Mouse (Mus musculus): ENCODE data around the gene Nob1.
A peak's percentile ranks its signal among the peaks of the same experiment; 100 is the strongest.

Gene Nob1

GRCm38 (mm10) chr8:107424597-107425229 lies at the start of gene Nob1:
TSS of gene Nob1 (minus strand) at chr8:107425051.
- peak; percentile 97 for DNase-seq

- DNase-seq, result no peak
Measured at GRCm38 (mm10) chr8:107473369-107473768, 48.5 kb upstream of the Nob1 start.

- no peak for DNase-seq
Measured at GRCm38 (mm10) chr8:107472403-107473100, 47.7 kb upstream of the Nob1 start.

- DNase-seq, result no peak
Measured at GRCm38 (mm10) chr8:107470302-107470701, 45.5 kb upstream of the Nob1 start.

- no peak for DNase-seq
Measured at GRCm38 (mm10) chr8:107468811-107469302, 44.0 kb upstream of the Nob1 start.

GRCm38 (mm10) chr8:107466642-107467041 lies 41.8 kb upstream of the Nob1 start:
- DNase-seq, result no peak

- no peak for DNase-seq
Measured at GRCm38 (mm10) chr8:107465332-107465990, 40.6 kb upstream of the Nob1 start.

- DNase-seq, result no peak
Measured at GRCm38 (mm10) chr8:107462423-107462822, 37.6 kb upstream of the Nob1 start.

- no peak for DNase-seq
Measured at GRCm38 (mm10) chr8:107458281-107458680, 33.4 kb upstream of the Nob1 start.

GRCm38 (mm10) chr8:107457725-107458124 lies 32.9 kb upstream of the Nob1 start:
- no peak for DNase-seq

GRCm38 (mm10) chr8:107455268-107455667 lies 30.4 kb upstream of the Nob1 start:
- DNase-seq, result peak; percentile 22

GRCm38 (mm10) chr8:107453386-107453785 lies 28.5 kb upstream of the Nob1 start:
- no peak for DNase-seq

- no peak for DNase-seq
Measured at GRCm38 (mm10) chr8:107451414-107452066, 26.7 kb upstream of the Nob1 start.

- no peak for DNase-seq
Measured at GRCm38 (mm10) chr8:107449655-107450054, 24.8 kb upstream of the Nob1 start.

GRCm38 (mm10) chr8:107449130-107449529 lies 24.3 kb upstream of the Nob1 start:
- DNase-seq, result no peak

GRCm38 (mm10) chr8:107448382-107448889 lies 23.6 kb upstream of the Nob1 start:
- DNase-seq, result no peak

- DNase-seq, result no peak
Measured at GRCm38 (mm10) chr8:107447713-107448112, 22.9 kb upstream of the Nob1 start.

GRCm38 (mm10) chr8:107444626-107445025 lies 19.8 kb upstream of the Nob1 start:
- no peak for DNase-seq

- DNase-seq, result no peak
Measured at GRCm38 (mm10) chr8:107439880-107440625, 15.2 kb upstream of the Nob1 start.

GRCm38 (mm10) chr8:107437711-107438110 lies 12.9 kb upstream of the Nob1 start:
- DNase-seq, result no peak

GRCm38 (mm10) chr8:107436841-107437421 lies 12.1 kb upstream of the Nob1 start:
- DNase-seq, result no peak
